Mouse (Mus musculus): ENCODE measurements at regions not wholly inside any gene's neighbourhood (a gene's known extent, or its start where the extent isn't known, plus 50 kb on each side); places are given as distances from the start of the nearest gene placed in this dataset.

- DNase-seq, result no peak
These were observed 84.5 kb upstream of the Cdkn2b start for GRCm38 (mm10) chr4:89395336-89395735.

DNA sequence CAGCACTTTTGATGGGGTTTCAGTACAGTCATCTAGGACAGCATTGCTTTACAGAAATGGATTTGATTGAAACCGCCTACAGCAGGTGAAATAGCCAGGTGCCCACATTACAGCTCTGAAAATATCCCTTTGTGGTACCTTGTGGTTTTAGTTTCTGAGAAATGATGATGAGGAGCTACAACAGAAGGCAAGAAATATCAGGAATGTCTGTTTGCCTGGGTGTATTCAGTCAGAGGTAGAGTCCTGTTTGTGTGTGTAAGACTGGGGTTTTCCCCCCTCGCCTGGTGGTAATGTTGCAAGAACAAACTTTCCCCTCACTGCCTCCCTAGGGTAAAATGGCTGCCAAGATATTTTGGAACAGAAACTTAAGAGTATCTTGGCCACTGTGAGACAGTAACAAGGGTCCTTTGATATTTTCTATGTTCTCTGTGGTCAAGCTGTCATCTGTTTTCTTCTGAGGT lies 82.4 kb upstream of the Cdkn2b start:
- DNase-seq, result no peak

GRCm38 (mm10) chr4:89392791-89393190 lies 82.0 kb upstream of the Cdkn2b start:
- DNase-seq, result no peak

DNA sequence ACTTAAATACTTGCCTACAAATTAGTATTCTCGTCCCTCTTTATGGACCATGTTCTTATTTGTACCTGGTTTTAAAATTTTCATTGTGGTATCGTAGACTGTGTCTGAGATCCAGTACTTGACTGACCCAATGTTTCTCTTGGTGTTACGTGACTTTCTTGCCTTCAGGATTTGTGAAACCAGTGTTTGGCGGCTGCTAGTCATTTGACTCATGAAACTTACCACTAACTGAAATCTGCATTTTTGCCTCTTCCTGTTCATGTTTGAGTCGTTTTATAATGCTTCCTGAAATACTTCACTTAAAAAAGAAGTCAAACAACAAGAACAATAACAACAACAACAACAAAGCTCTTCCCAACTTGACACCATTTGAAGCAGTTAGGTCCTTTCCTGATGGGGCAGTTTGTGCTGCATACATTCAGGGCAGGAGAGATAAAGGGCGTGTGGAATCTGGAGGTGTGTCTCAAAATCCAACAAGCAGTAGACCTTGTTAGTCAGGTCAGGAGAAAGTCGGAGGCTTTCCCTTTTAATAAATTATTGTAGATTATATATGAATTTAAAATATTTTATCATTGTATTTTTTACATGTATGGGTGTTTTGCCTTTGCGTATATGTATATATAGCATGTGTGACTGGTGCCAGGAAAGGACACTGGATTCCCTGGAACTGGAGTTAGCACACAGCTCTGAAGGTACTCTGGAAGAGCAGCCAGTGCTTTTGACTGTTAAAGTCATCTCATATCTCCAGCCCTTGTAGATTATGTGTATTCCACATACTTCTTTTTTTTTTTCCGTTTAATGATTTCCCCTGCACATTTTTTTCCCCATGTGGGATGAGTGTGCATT lies 80.8 kb upstream of the Cdkn2b start:
- DNase-seq, result no peak

- DNase-seq, result no peak
These were observed 72.7 kb upstream of the Cdkn2b start for GRCm38 (mm10) chr4:89383548-89383947.

DNA sequence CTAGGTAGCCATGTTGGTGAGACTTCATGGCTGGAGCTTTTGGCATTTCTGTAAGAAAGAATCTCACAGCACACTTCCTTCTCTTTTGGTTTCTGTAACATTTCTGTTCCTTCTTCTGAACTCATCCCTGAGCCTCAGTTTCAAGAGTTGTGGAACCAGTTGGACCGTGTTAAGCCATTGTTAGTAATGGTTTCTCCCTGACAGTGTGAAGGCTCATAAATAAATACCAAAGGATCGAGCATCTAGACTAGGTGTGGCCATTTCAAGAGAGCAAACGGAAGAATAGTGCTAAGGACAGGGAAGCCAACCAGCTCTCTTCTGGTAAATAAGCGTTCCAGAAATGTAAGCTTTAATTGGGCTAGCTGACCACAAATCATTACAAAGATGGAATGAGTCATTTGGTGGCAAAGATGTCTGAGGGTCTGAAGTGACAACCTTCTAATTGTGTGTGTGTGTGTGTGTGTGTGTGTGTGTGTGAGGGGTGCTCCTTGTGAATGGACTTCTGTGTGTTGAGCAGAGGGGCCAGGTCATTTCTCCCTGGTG lies 71.7 kb upstream of the Cdkn2b start:
- no peak for DNase-seq

DNA sequence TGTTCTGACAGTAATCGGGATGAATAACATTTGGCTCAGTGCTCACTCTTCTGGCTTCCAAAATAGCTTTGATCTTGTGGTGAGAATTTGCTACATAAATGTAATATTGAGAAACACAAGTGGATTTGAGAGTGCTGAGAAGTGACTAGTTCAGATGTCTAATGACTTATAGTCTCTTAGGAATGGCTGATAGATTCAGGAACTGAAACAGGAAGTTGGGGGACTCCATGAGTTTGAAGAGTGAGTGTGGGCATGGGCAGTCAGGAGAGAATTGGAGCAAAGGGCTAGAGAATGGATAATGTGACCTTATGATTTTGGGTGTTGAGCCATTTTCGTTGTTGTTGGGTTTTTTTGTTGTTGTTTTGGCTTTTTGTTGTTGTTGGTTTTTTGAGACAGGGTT lies 70.9 kb upstream of the Cdkn2b start:
- no peak for DNase-seq

DNA sequence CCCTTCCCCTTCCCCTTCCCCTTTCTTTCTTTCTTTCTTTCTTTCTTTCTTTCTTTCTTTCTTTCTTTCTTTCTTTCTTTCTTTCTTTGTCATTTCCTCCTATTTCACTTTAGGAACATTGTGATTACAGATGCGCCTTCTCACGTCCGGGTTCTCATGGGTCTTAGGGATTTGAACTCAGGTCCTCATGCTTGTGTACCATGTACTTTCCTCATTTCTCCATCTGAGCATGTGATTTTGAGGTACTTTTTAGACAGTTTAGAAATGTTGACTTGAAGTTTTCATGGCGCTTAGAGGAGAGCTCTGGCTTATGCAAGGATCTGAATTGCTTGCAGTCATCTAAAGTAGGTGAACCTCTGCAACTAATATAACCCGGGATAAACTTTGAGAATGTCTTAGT lies 70.2 kb upstream of the Cdkn2b start:
- DNase-seq, result no peak

DNA sequence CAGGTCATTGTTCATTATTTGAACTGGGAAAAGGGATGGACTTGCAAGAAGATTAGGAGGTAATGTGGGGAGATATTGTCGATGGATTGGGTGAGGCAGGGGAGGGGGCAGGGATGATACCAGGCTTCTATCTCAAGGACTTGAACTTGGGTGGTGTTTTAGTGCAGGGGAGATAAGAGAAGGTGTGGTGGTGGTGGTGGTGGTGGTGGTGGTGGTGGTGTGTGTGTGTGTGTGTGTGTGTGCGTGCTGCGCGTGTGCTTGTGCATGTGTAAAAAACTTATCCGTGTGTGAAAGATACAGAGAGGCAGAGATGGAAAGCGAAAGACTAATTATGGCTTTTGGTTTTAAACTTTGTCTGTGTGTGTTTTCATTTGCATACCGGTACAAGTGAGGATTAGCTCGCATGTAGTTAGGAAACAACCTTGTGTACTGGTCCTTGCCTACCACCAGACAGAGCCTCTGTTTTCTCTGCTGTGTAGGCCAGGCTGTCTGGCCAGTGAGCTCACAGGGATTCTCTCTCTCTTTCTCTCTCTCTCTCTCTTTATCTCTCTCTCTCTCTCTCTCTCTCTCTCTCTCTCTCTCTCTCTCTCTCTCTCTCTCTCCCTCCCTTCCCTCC lies 69.6 kb upstream of the Cdkn2b start:
- no peak for DNase-seq

DNA sequence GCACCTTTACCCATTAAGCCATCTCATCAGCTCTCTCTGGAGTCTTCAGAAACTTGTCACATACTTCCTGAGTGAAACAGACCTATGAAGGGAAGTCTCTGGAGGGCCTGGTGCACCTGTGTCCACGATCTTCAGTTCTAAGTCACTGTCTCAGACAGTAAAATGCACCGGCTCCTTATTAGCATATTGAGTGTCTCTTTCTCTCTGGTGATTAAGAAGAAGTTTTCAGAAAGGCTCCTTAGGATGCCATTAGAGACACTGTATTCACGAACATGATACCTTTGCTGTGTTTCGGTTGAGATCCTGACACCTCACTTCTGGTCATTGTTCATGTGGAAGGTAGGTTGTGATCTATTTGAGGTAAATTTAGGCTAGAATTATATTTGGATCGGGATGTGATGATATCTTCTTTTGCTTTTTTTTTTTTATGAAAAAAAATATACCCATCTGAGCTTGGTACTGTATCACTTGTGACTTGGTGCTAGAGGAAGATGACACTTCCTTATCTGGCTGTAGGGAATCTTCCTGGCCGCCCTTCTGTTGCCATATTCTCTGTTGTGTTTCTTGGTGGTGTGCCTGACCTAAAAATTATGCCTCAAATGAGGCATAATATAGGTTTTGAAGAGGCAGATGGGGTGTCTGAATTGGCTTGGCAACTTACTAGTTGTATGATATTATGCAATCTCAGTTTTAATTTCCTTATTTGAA lies 68.9 kb upstream of the Cdkn2b start:
- DNase-seq, result no peak

- no peak for DNase-seq
These were observed 61.8 kb upstream of the Cdkn2b start for GRCm38 (mm10) chr4:89372631-89373030.

DNA sequence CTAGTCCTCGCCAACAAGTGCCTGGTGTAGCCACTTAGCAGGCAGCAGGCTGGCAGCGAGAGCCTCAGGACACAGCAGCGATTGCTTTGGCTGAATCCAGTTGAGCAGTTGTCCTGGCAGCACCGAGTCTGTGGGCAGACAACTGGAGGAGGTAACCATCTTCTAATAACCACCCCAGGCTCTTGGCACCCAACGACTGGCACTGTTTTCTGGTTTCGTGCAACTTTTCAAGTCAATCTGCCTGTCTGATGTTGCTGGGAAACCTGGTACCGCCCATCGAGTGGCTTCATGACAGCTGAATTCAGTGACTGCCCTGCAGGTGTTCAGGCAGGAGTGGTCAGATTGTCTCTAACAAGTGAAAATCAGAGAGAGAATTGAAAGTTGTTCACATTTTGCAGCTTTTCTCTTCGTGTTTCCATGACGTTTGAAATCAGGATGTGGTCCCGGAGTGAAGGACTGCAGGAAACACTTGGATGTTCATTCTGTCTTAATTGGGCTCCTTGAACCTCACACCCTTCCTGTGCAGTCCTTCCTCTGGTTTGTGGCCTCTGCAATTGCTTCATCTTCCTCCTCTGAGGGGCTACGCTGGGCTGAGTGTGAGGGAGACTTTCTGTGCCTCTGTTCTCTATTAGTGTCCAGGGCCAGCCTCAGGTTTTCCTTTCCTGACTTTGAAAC lies 58.1 kb upstream of the Cdkn2b start:
- DNase-seq, result no peak

DNA sequence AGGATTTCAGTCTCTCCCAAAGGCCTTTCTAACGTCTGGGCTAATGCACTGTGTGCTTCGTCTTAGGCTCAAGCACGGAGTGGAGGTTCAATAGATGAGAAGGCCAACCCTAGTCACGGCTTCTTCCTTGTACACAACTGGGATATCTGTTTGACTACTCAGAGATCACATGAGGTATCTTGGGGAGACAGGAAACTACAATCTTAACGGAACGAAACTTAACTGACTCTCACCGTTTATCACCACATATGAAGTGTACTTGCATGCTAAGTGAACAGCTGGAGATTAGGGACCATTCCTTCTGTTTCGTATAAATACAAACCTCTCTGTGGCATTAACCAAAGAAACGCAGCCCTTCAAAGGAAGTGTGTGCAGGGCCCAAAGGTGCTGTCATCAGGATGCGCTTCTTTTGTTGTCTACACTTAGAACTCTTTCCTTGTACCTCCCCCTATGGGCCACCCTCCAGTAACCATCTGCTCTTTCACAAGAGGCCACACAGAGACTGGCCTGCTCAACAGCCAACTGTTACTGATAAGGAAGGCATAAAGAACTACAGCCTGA lies 55.8 kb upstream of the Cdkn2b start:
- DNase-seq, result no peak

DNA sequence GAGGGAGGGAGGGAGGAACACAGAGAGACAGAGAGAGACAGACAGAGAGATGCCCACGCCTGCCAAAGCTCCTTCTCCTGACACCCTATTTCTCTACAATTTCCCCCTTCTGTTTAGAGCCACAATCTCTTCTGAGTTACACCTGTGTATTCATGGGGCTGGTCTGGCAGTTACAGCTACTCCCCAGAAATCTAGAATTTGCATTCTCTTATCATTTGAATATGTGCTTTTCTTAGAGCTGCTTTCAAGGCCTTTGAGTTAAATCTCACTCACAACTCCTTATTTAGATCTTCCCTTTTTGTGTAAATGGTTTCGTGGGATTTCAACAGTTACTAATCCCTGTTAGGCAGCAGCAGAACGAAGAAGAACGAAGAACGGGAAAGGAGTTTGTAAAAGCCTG lies 55.0 kb upstream of the Cdkn2b start:
- DNase-seq, result no peak

DNA sequence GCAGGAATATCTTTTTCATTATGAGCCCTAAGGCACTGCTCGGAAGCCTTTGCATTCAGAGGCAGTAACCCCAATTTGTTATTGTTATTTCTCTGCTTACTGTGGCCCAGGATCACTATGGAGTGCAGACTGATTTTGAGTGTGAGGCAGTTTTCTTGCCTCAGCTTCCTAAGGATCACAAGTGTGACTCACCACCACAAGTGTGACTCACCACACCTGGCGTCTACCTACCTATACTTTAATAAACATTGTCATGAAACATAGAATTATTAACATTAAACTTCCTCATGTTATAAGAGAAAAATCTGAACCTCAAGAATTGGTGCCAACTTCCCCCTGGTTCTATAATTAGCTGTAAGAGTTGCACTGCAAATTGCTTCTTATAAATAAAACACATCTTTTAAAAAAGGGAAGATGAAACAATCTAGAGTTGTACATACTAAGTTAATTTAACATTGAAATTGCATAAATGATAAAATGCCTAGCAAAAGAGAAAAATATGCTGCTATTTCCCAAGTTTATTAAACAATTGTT lies 52.4 kb upstream of the Cdkn2b start:
- no peak for DNase-seq

DNA sequence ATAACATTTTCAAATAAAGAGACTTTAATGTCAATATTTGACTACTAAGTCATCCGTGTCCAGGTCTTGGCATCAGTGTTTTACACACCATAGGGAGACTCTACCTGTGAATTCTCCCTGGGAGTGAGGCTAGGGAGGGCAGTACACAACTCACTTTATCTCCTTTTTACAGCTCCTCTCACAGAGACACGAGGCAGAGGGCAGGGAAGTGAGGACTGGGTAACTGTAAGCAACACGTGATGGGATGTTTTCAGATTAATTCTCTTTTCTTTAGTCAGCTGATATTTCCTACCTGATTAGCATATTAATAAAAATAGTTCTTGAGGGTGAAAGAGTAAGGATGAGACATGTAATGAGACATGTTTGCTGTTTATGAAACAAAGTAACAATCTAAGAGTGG lies 51.8 kb upstream of the Cdkn2b start:
- no peak for DNase-seq

- no peak for DNase-seq
These were observed 50.5 kb upstream of the Cdkn2b start for GRCm38 (mm10) chr4:89361316-89361715.
